Mouse (Mus musculus) hematopoietic multipotent progenitor cell, adult 10-12 weeks (in vitro differentiated cells): Measurements from ENCODE around the gene Zfp961. TPM values are rescaled to one million over a fixed set of nuclear protein-coding genes. Genes with fewer than 3 reads are reported as not detected.

Experiments
- polyA plus RNA-seq: library from polyadenylated mRNA; stranded (reverse); fragments of >175 nt; gene quantifications from 2 replicates; pipeline ENCODE4 v1.2.3, GENCODE M21; 2012; ENCODE audit warnings: low replicate concordance

Zfp961 gene
- 0.74 and 5.6 TPM in 2 replicates for polyA plus RNA-seq

DNA sequence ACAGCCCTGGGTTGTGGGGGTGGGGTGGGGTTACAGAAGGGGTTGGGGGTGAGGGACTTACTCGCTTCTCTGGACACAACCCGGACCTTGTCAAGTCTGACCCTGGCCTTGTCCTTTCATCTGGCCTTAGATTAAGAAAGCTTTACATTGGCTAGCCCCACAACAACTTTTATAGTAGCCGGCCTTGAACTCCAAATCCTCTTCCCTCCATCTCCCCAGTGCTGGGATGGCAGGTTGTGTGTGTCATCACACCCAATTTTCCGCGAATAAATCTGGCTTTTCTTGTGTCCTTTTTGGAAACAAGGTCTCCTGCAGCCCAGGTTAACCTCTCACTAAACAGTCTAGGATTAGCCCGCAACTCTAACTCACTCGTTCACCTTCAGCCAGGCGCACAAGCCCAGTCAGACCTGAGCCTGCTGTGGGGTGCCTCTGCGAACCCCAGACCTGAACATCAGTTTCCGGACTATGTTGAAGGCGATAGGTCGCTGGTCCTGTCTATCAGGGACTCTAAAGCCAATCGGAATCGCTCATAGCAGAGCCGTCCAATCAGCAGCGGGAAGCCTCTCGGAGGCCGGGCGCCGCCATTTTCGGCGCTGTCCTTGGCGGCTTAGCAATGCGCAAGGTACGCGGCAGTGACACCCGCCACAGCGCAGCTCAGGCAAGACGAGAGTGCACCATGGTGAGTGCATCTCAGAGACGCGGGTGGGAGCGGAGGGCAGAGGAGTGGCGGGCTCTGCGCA, at the start of gene Zfp961:
TSS of gene Zfp961 (plus strand) at position 557 of the 740 bp plus-strand sequence.

DNA sequence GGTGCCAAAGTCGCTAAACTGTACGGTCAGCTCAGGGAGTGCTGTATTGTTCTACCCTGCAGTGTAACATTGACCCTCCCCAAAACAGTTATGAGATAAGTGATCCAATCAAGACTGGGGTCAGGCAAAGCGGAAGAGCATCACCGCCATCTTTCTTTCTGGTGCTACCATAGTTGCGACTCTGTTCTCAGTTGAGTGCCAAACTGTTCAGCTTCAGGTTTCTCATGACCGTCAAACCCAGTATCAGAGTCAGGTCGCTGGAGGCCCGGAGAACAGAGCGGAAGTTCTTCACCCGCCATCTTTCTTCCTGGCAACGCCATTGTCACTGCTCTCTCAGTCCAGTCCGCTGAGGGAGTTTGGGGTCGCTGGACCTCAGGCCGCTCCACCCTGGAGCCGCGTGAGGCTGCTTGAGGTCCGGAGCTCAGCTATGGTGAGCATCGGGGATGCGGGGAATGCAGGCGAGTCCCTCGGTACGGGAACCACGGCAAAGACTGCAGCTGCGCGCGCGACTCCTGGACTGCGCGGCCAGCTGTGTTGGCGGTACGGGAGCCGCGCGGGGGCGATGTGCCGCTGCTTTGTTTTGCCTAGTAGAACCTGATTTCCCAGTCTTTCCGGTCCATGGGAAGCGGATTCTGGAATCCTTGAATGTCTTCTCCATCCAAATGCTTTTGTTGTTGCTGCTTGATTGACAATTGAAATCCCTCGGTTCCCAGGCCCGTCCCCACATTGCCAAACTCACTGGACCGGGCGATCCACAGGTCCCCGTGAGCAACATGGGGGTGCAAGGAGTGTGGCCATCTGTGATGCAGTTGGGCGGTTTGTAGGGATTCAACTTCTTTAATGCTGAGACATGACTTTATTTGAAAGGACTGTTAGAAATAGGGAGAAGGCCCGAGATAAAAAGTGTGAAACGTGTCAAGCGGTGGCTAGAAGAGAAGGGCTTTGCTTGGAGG, 42.3 kb upstream of the Zfp961 start, which contains the start of the genes Zfp882 and Zfp617:
TSS of gene Zfp882 (plus strand) at position 300 of the 953 bp plus-strand sequence.
TSS of gene Zfp617 (plus strand) at position 327 of the 953 bp plus-strand sequence.

DNA sequence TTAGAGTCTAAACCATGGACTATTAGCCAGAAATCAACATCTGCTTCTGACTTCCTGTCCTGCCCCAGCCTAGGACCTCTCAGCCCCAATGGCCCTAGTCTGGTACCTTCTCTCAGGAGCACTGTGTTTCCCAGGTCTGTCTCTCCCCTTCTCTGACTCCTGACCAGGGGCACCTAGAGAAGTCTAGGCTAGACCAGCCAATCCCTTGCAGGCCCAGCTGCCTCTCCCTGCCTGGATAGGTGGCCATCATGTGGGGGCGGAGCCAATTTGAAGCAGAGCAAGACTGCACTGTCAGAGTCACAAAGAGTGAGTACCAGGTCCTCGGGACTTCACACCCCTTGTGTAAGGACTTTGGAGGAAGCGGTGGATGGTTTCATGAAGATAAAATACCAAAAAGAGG, 58.6 kb downstream of the Zfp961 start, which contains the start of gene Cyp4f18:
TSS of gene Cyp4f18 (minus strand) at position 154 of the 400 bp plus-strand sequence.

DNA sequence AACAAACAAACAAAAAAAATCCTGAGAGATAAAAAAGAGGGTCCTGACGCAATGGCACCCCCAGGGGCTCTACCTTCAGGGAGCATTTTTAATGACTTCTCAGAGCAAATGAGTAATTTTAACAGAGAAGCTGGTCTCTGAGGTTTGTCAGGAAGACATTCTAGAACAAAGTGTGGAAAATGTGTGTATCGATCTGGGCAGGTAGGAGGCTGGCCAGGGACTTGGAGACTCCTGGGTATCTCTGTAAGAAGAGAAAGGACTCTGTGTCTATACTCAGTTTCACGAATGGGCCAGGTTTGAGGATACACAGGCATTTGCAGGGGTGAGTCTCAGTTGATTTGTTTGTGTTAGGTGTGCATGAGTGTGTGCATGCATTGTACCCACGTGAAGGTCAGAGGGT, 90.1 kb downstream of the Zfp961 start, which contains the start of gene Olfr372:
TSS of gene Olfr372 (plus strand) at position 301 of the 400 bp plus-strand sequence.

Other genes with a start within 250 kb of the Zfp961 start
- gene B3gnt3, start 249.2 kb upstream of the Zfp961 start, polyA plus RNA-seq: 0.63 and 2.8 TPM in 2 replicates
- 265 and 572 TPM in 2 replicates for gene Fcho1, start 225.3 kb upstream of the Zfp961 start, polyA plus RNA-seq
- 0.77 and 2.1 TPM in 2 replicates for gene Zfp709, start 69.0 kb upstream of the Zfp961 start, polyA plus RNA-seq
- gene Zfp882, start 42.4 kb upstream of the Zfp961 start, polyA plus RNA-seq: 0.92 and 1.9 TPM in 2 replicates
- gene Zfp617, start 42.4 kb upstream of the Zfp961 start, polyA plus RNA-seq: 0.99 and 4.0 TPM in 2 replicates
- gene Cyp4f18, start 58.6 kb downstream of the Zfp961 start, polyA plus RNA-seq: 92.5 and 349 TPM in 2 replicates
- 0.03 and 0.21 TPM in 2 replicates for gene Olfr372, start 90.2 kb downstream of the Zfp961 start, polyA plus RNA-seq
- 0.02 TPM in 1 of 2 replicates, not detected in the other for gene Olfr373, start 132.1 kb downstream of the Zfp961 start, polyA plus RNA-seq
- gene Olfr374, start 156.0 kb downstream of the Zfp961 start, polyA plus RNA-seq: 0.03 TPM in 1 of 2 replicates, not detected in the other
- gene Tpm4, start 183.9 kb downstream of the Zfp961 start, polyA plus RNA-seq: 99.2 and 159 TPM in 2 replicates
- gene Rab8a, start 210.2 kb downstream of the Zfp961 start, polyA plus RNA-seq: 40.5 and 70.4 TPM in 2 replicates
- gene Hsh2d, start 238.6 kb downstream of the Zfp961 start, polyA plus RNA-seq: 17.8 and 47.2 TPM in 2 replicates